Mouse (Mus musculus) liver, adult 2 months (tissue): ENCODE measurements around the gene Srsf12. TPM values are rescaled to one million over a fixed set of nuclear protein-coding genes. Genes with fewer than 3 reads are reported as not detected.
A peak's percentile ranks its signal among the peaks of the same experiment; 100 is the strongest.

Source experiments
- DNase-seq: peaks from one replicate; pipeline ENCODE4 v3.0.0-alpha.2; 2011; ENCODE audit warnings: low read depth, low spot score; ENCODE audit errors: extremely low read depth
- H3K27ac ChIP-seq: fragments of 200-500 bp; replicated peaks from 2 replicates; pipeline ENCODE4 v1.5.1; 2012; ENCODE audit warnings: low read depth, mild to moderate bottlenecking, control low read depth, inconsistent platforms, low read length; ENCODE audit not compliant: insufficient read depth
- H3K27me3 ChIP-seq: fragments of 200-500 bp; 2 replicates; pipeline ENCODE4 v1.6.1; 2012; ENCODE audit warnings: mild to moderate bottlenecking, moderate library complexity, low read length, inconsistent platforms; ENCODE audit not compliant: control insufficient read depth, insufficient read depth
- H3K36me3 ChIP-seq: fragments of 200-500 bp; 2 replicates; pipeline ENCODE4 v1.6.1; 2012; ENCODE audit warnings: low read length, inconsistent platforms; ENCODE audit not compliant: control insufficient read depth, insufficient read depth
- H3K4me1 ChIP-seq: fragments of 200-500 bp; 2 replicates; pipeline ENCODE4 v1.6.1; 2011; ENCODE audit warnings: low read length; ENCODE audit not compliant: control insufficient read depth, insufficient read depth
- H3K4me3 ChIP-seq: fragments of 200-500 bp; 2 replicates; pipeline ENCODE4 v1.5.1; 2011; ENCODE audit warnings: low read depth, mild to moderate bottlenecking, control low read depth, low read length, moderate library complexity; ENCODE audit not compliant: insufficient read depth
- H3K79me2 ChIP-seq: fragments of 200-500 bp; 2 replicates; pipeline ENCODE4 v1.6.1; 2012; ENCODE audit warnings: inconsistent platforms, mild to moderate bottlenecking, low read length, moderate library complexity; ENCODE audit not compliant: control insufficient read depth, insufficient read depth
- H3K9ac ChIP-seq: fragments of 200-500 bp; 2 replicates; pipeline ENCODE4 v1.6.1; 2012; ENCODE audit warnings: low read depth, mild to moderate bottlenecking, control low read depth, inconsistent platforms, low read length
- CTCF ChIP-seq: fragments of 200-500 bp; IDR thresholded peaks from 2 replicates; pipeline ENCODE4 v1.5.1; 2011; ENCODE audit warnings: low read depth, low read length, control low read depth
- POLR2A ChIP-seq: fragments of 200-500 bp; IDR thresholded peaks from 2 replicates; pipeline ENCODE4 v1.6.1; 2011; ENCODE audit warnings: low read length, control low read depth; ENCODE audit not compliant: insufficient read depth; ENCODE audit errors: extremely low read depth
- WGBS: fragments of 180-500 bp; shearing (Covaris S2); methylation state at CpG from one replicate; pipeline ENCODE4 v1.1.7; 2018; 5-methylcytosine and 5-hydroxymethylcytosine counted together
- polyA plus RNA-seq: library from polyadenylated mRNA; depleted of rRNA; stranded (reverse); fragments of >200 nt; gene quantifications from 2 replicates; pipeline ENCODE4 v1.2.3, GENCODE M21; 2012
- total RNA-seq: library from RNA; depleted of rRNA; stranded (reverse); fragments of >200 nt; gene quantifications from 2 replicates; pipeline ENCODE4 v1.2.3, GENCODE M21; 2014

Gene Srsf12
- total and polyA plus RNA-seq, 2 experiments, result 0.11 TPM; not detected in 1

DNA sequence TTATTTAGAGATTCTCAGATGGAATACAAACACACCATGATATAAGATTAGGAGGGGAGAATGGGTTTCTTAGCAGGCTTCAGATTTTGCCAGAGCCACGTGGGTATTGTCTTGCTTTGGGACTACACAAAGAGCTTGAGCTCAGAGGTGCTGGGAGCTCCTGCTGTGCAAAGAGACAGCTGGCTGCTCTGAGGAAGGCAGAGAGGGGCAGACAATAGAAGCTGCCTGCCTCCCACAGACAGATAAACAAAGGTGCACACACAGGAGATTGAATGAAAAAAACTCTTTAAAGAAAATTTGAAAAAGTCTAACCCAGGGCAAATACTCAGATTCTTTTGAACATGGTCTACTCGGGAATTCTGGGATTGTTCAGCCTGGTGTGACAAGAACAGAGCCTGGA, 10.7 kb upstream of the Srsf12 start:
- no peaks in the 10 kb centered on the region for H3K27me3 ChIP-seq
- WGBS, result 38% methylated on average over 2 of the region's 2 CpGs
- no peaks in the 10 kb centered on the region for H3K36me3 ChIP-seq
- TF ChIP-seq POLR2A (no peak), CTCF (no peak)
- H3K79me2 ChIP-seq, result no peaks in the 10 kb centered on the region
- no peak for DNase-seq
- no peak overlapping the region for H3K9ac ChIP-seq
- H3K27ac ChIP-seq, result no peak overlapping the region
- no peak overlapping the region for H3K4me3 ChIP-seq
- no peaks in the 10 kb centered on the region for H3K4me1 ChIP-seq

DNA sequence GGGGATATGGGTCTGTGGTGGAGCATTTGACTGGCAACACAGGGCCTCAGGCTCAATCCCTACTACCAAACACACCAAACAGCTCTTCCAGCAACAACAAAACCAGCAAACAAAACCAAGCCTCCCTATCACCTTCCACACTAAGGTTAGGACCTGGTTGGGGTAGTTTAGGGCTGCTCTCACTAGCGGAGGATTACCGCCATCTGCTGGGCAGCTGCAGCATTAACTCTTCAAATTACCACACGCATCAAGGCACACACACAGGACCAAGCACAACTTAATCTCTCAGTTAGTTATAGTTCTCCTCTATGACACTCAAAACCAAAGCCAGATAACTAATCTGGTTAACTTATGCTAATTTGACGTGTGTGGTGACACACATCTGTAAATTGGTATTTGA, 4.1 kb upstream of the Srsf12 start:
- Histone ChIP-seq H3K79me2 (no peaks in the 10 kb centered on the region), H3K4me1 (peaks cover 2% of the 10 kb centered on the region; the same call in 1 of the 2 replicates), H3K4me3 (no peak overlapping the region), H3K9ac (no peak overlapping the region), H3K27me3 (no peaks in the 10 kb centered on the region), H3K27ac (no peak overlapping the region), H3K36me3 (no peaks in the 10 kb centered on the region)
- 19% methylated on average over 4 of the region's 4 CpGs for whole genome bisulfite sequencing
- DNase-seq, result peak; percentile 53
- TF ChIP-seq CTCF (peak; percentile 90), POLR2A (no peak)

DNA sequence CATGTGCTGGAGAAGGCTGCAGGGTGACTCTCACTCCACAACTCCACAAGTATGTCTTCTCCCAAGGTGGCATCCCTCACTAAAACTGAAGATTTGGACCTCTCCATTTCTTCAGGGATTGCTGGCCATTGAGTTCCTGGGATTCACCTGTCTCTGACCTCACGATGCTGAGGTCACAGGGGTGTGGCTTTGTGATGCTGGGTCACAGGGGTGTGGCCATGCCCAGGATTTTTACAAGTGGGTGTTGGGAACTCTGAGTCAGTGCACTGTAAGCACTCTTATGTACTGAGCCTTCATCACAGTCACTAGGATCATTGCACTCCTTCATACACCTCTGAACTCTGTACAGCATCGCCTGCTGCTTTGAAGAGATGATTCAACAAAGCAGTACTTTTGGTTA, 1.2 kb upstream of the Srsf12 start:
- no peak overlapping the region for H3K27ac ChIP-seq
- H3K27me3 ChIP-seq, result no peaks in the 10 kb centered on the region
- H3K36me3 ChIP-seq, result no peaks in the 10 kb centered on the region
- TF ChIP-seq POLR2A (no peak), CTCF (no peak)
- DNase-seq, result no peak
- 61% methylated on average over 2 of the region's 2 CpGs for whole genome bisulfite sequencing
- peaks cover 2% of the 10 kb centered on the region; the same call in 1 of the 2 replicates for H3K4me1 ChIP-seq
- no peaks in the 10 kb centered on the region for H3K79me2 ChIP-seq
- H3K4me3 ChIP-seq, result no peak overlapping the region
- H3K9ac ChIP-seq, result no peak overlapping the region

DNA sequence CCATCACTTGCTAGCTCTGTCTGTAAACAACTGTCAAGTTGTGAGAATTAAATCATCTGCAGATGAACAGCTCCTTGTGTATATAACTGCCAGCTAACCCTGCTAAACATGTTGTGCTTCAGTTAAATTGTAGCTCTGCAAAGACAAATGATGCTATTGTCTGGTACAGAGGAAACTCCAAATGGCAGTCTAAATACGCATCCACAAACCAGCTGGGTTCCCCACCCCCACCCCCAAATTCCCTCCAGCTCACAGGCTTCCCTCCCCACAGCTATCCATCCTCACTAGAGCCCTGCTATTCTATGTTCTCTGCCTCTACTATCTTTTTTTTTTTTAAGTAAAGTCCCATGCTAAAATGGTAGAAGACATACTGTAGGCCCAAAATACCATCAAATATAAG, 13.1 kb downstream of the Srsf12 start:
- TF ChIP-seq POLR2A, result no peak
- TF ChIP-seq CTCF, result no peak
- DNase-seq, result no peak
- Histone ChIP-seq H3K4me1 (no peaks in the 10 kb centered on the region; the same call in 1 of the 2 replicates), H3K27me3 (no peaks in the 10 kb centered on the region), H3K9ac (no peak overlapping the region), H3K79me2 (no peaks in the 10 kb centered on the region), H3K27ac (no peak overlapping the region), H3K36me3 (no peaks in the 10 kb centered on the region), H3K4me3 (no peak overlapping the region)
- WGBS, result 83% methylated on average over 1 of the region's 1 CpGs

DNA sequence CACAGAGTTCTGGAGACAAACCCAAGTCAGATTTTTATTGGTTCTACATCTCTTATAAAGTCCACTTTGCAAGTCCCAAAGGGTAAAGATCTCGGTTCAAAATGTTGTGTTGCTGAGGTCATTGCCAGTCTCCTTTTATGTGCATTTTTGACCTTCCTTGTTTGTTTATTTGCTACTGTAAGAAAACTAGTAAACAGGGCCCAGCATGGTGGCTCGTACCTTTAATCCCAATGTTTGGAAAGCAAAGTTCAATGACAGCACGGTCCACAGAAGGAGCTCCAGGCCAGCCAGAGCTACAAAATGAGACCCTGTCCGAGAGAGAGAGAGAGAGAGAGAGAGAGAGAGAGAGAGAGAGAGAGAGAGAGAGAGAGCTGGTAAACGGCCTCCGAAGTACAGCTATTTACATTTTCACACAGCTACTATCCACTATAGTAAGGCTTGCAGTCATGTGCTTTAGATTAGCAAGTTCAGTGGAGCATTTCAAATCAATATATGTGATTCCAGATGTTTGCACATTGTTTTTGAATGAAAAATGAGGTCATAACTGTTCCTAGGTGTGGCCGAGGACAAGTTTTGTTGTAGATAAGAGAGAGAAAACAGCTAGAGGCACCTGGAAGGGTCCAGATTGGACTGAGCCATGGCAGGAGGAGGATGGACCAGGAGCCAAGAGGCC, 15.3 kb downstream of the Srsf12 start:
- peak; percentile 73 for DNase-seq
- H3K4me3 ChIP-seq, result no peak overlapping the region
- H3K9ac ChIP-seq, result no peak overlapping the region
- TF ChIP-seq POLR2A (no peak), CTCF (no peak)
- no peaks in the 10 kb centered on the region for H3K79me2 ChIP-seq
- H3K36me3 ChIP-seq, result no peaks in the 10 kb centered on the region
- no peaks in the 10 kb centered on the region; the same call in 1 of the 2 replicates for H3K4me1 ChIP-seq
- WGBS, result 16% methylated on average over 7 of the region's 7 CpGs
- no peak overlapping the region for H3K27ac ChIP-seq
- no peaks in the 10 kb centered on the region for H3K27me3 ChIP-seq

DNA sequence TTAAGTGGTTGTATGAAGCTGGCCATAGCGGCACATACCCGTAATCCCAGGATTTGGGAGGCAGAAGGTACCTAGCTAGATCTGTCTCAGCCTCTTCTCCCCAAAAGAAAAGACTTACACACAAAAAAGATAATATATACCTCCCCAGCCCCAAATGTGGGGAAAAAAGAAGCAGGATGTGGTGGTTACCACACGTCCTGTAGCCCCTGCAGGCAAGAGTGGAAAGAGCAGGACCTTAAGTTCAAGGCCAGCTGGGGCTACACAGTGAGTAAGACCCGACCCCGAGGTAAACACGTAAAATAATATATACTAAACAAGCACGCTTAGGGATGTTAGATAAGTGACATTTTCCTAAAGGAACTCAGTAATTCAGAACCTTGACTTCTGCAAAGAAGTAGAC, 18.4 kb downstream of the Srsf12 start:
- no peak overlapping the region for H3K9ac ChIP-seq
- TF ChIP-seq POLR2A (no peak), CTCF (no peak)
- H3K4me3 ChIP-seq, result no peak overlapping the region
- DNase-seq, result no peak
- H3K79me2 ChIP-seq, result no peaks in the 10 kb centered on the region
- peaks cover 3% of the 10 kb centered on the region for H3K4me1 ChIP-seq
- no peaks in the 10 kb centered on the region for H3K36me3 ChIP-seq
- WGBS, result 79% methylated on average over 7 of the region's 7 CpGs
- no peaks in the 10 kb centered on the region for H3K27me3 ChIP-seq
- H3K27ac ChIP-seq, result no peak overlapping the region
